Mouse (Mus musculus): ENCODE measurements around the gene Nr1d1.

- TF ChIP-seq GATA1 (IDR thresholded peaks at IDR 0.05; ENCODE audit: borderline replicate concordance, low read length) (no peak), FLI1 (IDR thresholded peaks at IDR 0.05; ENCODE audit: low read length) (no peak)
Observed at GRCm38 (mm10) chr11:98795015-98795713, 20.0 kb upstream of the Nr1d1 start, which contains the start of gene Msl1.
